Mouse (Mus musculus): ENCODE measurements around the gene Olfr1294.

Olfr1294 gene

GRCm38 (mm10) chr2:111540191-111540590 is at the start of gene Olfr1294:
Gene Olfr1294 (minus strand): TSS chr2:111540291.
- no peak for DNase-seq (ENCODE audit: low read depth, low spot score)

- DNase-seq (ENCODE audit: low read depth, low spot score), result no peak
Measured at GRCm38 (mm10) chr2:111569581-111569980, 29.5 kb upstream of the Olfr1294 start, which contains the start of gene Olfr1295. Gene Olfr1295 (minus strand): TSS chr2:111569681.

- no peak for DNase-seq (ENCODE audit: low read depth, low spot score)
Measured at GRCm38 (mm10) chr2:111524903-111525302, 15.2 kb downstream of the Olfr1294 start, which contains the start of gene Olfr1293-ps. Gene Olfr1293-ps (plus strand): TSS chr2:111525203.

- DNase-seq (ENCODE audit: low read depth, low spot score), result no peak
Measured at GRCm38 (mm10) chr2:111517451-111517850, 22.6 kb downstream of the Olfr1294 start.

- DNase-seq (ENCODE audit: low read depth, low spot score), result no peak
Measured at GRCm38 (mm10) chr2:111496880-111497279, 43.2 kb downstream of the Olfr1294 start, which contains the start of gene Olfr1291-ps1. Gene Olfr1291-ps1 (plus strand): TSS chr2:111497180.

- no peak for DNase-seq (ENCODE audit: low read depth, low spot score)
Measured at GRCm38 (mm10) chr2:111493729-111494128, 46.4 kb downstream of the Olfr1294 start, which contains the start of gene Olfr1290. Gene Olfr1290 (minus strand): TSS chr2:111493829.
